Mouse (Mus musculus) heart, adult 11 months (tissue): ENCODE results near the gene Tpr.

ENCODE experiments used
- DNase-seq: peaks from one replicate; pipeline ENCODE4 v3.0.0; 2022

Gene Tpr

GRCm38 (mm10) chr1:150392638-150393487 lies at the start of gene Tpr, which contains the start of gene Odr4:
TSS of gene Tpr (plus strand) at chr1:150392838.
TSS of gene Odr4 (minus strand) at chr1:150393080.
- peak; percentile 100 for DNase-seq

- no peak for DNase-seq
Measured at GRCm38 (mm10) chr1:150360864-150361263, 31.8 kb upstream of the Tpr start.

GRCm38 (mm10) chr1:150372895-150373294 lies 19.7 kb upstream of the Tpr start:
- DNase-seq = no peak

- no peak for DNase-seq
Measured at GRCm38 (mm10) chr1:150374247-150374646, 18.4 kb upstream of the Tpr start.

- no peak for DNase-seq
Measured at GRCm38 (mm10) chr1:150384138-150384537, 8.5 kb upstream of the Tpr start.

GRCm38 (mm10) chr1:150387572-150387971 lies 5.1 kb upstream of the Tpr start:
- peak; percentile 87 for DNase-seq

GRCm38 (mm10) chr1:150389390-150390129 lies 3.1 kb upstream of the Tpr start:
- no peak for DNase-seq

- peak; percentile 82 for DNase-seq
Measured at GRCm38 (mm10) chr1:150391931-150392637, 554 bp upstream of the Tpr start.

GRCm38 (mm10) chr1:150393488-150393852 lies 832 bp downstream of the Tpr start:
- no peak for DNase-seq

- DNase-seq = no peak
Measured at GRCm38 (mm10) chr1:150396001-150396400, 3.4 kb downstream of the Tpr start.

GRCm38 (mm10) chr1:150403914-150404313 lies 11.3 kb downstream of the Tpr start:
- DNase-seq = no peak

- DNase-seq = no peak
Measured at GRCm38 (mm10) chr1:150404555-150404954, 11.9 kb downstream of the Tpr start.

- no peak for DNase-seq
Measured at GRCm38 (mm10) chr1:150407285-150407684, 14.6 kb downstream of the Tpr start.

GRCm38 (mm10) chr1:150409996-150410395 lies 17.4 kb downstream of the Tpr start:
- DNase-seq = no peak

GRCm38 (mm10) chr1:150416006-150416405 lies 23.4 kb downstream of the Tpr start:
- no peak for DNase-seq

- no peak for DNase-seq
Measured at GRCm38 (mm10) chr1:150418426-150418825, 25.8 kb downstream of the Tpr start.

- peak; percentile 93 for DNase-seq
Measured at GRCm38 (mm10) chr1:150425665-150426064, 33.0 kb downstream of the Tpr start.

- no peak for DNase-seq
Measured at GRCm38 (mm10) chr1:150426216-150426615, 33.6 kb downstream of the Tpr start.

GRCm38 (mm10) chr1:150438641-150439040 lies 46.0 kb downstream of the Tpr start:
- DNase-seq = peak; percentile 60

GRCm38 (mm10) chr1:150441731-150442130 lies 49.1 kb downstream of the Tpr start:
- peak; percentile 82 for DNase-seq

- no peak for DNase-seq
Measured at GRCm38 (mm10) chr1:150458977-150459376, 66.3 kb downstream of the Tpr start.

GRCm38 (mm10) chr1:150459599-150459998 lies 67.0 kb downstream of the Tpr start:
- no peak for DNase-seq

- DNase-seq = no peak
Measured at GRCm38 (mm10) chr1:150460595-150460994, 68.0 kb downstream of the Tpr start.
